In genomic region chr19:57297447-57297846, GRCm38 (mm10) we compare ENCODE assay signal across 28 mouse cellular contexts. TPM values are rescaled to one million over a fixed set of nuclear protein-coding genes. Genes with fewer than 3 reads are reported as not detected.
DNase-seq lines count a peak whose midpoint lies in the region; ATAC-seq and TF ChIP-seq lines count a peak whose summit lies in the region.
"Had no signal": no experiment of that assay in that cellular context is flagged by ENCODE, and none has a peak within 500 bp of the region (broad histone marks: within the 10 kb centered on the region; RNA-seq: fewer than 3 reads in every experiment).

No protein-coding gene starts in this region.

- peaks cover 54% of the 10 kb centered on the region for H3K4me1 ChIP-seq in brown adipose tissue, adult 24 weeks (ENCODE audit: control insufficient read depth, insufficient read depth, insufficient read length, low read length)
- H3K4me1 ChIP-seq: embryonic facial prominence, embryonic 13.5 days; hindbrain, embryonic 10.5 days had no signal

- H3K27ac ChIP-seq in gastrocnemius, adult 2 months, result peak overlapping the region; percentile 83
- H3K27ac ChIP-seq in left cerebral cortex, adult 2 months, result peak overlapping the region; percentile 40
- peak overlapping the region; percentile 8; the same call in 1 of the 2 replicates for H3K27ac ChIP-seq in brown adipose tissue, adult 24 weeks (replicated peaks; ENCODE audit: low read depth, low read length)
- H3K27ac ChIP-seq: embryonic facial prominence, embryonic 10.5 days; embryonic facial prominence, embryonic 13.5 days; forebrain, embryonic 10.5 days; forebrain, embryonic 13.5 days; heart, embryonic 15.5 days; hindbrain, embryonic 10.5 days; hindbrain, embryonic 13.5 days had no signal

- no peak for TF ChIP-seq CTCF in gastrocnemius, adult 2 months (IDR thresholded peaks at IDR 0.05)
- TF ChIP-seq CTCF in left cerebral cortex, adult 2 months (IDR thresholded peaks at IDR 0.05), result no peak

- no peak for ATAC-seq in inflammation-experienced regulatory T-cells, adult 6 months
- ATAC-seq: forebrain, embryonic 13.5 days; forebrain, embryonic 16.5 days; hindbrain, embryonic 16.5 days; Patski had no signal

- DNase-seq in gastrocnemius, adult 2 months, result peak; percentile 49
- DNase-seq in gastrocnemius, postnatal 4 days (ENCODE audit: low spot score in 2 of 2), result no peak
- peak in 1 of 2 experiments; percentile 32 for DNase-seq in left cerebral cortex, adult 2 months (ENCODE audit: extremely low spot score in 1 of 2, low spot score in 2 of 2)
- no peak for DNase-seq in left cerebral cortex, adult 11 months (ENCODE audit: low spot score)
- DNase-seq in NIH3T3 (ENCODE audit: low read depth), result peak; percentile 90
- DNase-seq in thymus, postnatal 10 days (ENCODE audit: low spot score in 2 of 2), result no peak
- DNase-seq: adrenal gland, postnatal 10 days; cerebellum, adult 9-11 months; cerebellum, postnatal 25 days; embryo, embryonic 11 days; gastrocnemius, postnatal 14 days; heart, postnatal 10 days; heart, postnatal 36 days; kidney, adult 18-20 months had no signal

- no peak overlapping the region for H3K4me3 ChIP-seq in gastrocnemius, adult 2 months
- H3K4me3 ChIP-seq in left cerebral cortex, adult 2 months, result no peak overlapping the region
- H3K4me3 ChIP-seq in brown adipose tissue, adult 24 weeks (ENCODE audit: insufficient read depth, low read depth, low read length), result no peak overlapping the region
- H3K4me3 ChIP-seq: embryonic facial prominence, embryonic 10.5 days; embryonic facial prominence, embryonic 13.5 days; erythroblast, embryonic 14.5 days; forebrain, embryonic 10.5 days; forebrain, embryonic 13.5 days; heart, embryonic 12.5 days; heart, embryonic 15.5 days; hindbrain, embryonic 10.5 days; hindbrain, embryonic 13.5 days had no signal

- intact Hi-C loops in gastrocnemius, adult 2 months (cut with DNase I), result no loop called here
- intact Hi-C loops in left cerebral cortex, adult 2 months (cut with DNase I), result no loop called here

RNA-seq across cellular contexts. Expression of gene Ablim1, which starts 17.3 kb away (rescaled TPM):
- total RNA-seq in gastrocnemius, adult 2 months (2021), result 10 to 100 TPM; 38.5 to 56.1 TPM
- 10 to 100 TPM; 56.8 to 65.5 TPM for total RNA-seq in gastrocnemius, postnatal 4 days (2021)
- 100 to 1,000 TPM; 118 to 124 TPM for total RNA-seq in left cerebral cortex, adult 2 months (2021)
- 52.5 and 54.2 TPM in 2 replicates for polyA plus RNA-seq in brown adipose tissue, adult 24 weeks (2012; ENCODE audit: insufficient read depth, insufficient read length, missing spikeins)
- polyA plus RNA-seq in inflammation-experienced regulatory T-cells, adult 6 months (2017; shearing (Covaris generic)), result 100 to 1,000 TPM; 240 to 284 (median 264) TPM

Comparison
In these comparisons a context has a peak if more than half of its experiments do, and no peak if none do; other contexts are left out.
1. DNase-seq: peak in gastrocnemius, adult 2 months (single experiment) and NIH3T3 (single experiment); none in gastrocnemius, postnatal 4 days (0 of 2), left cerebral cortex, adult 11 months (single experiment) and thymus, postnatal 10 days (0 of 2).
2. H3K27ac ChIP-seq: peak in every context shown above with its lines; median percentile 83 in gastrocnemius, adult 2 months; 40 in left cerebral cortex, adult 2 months; 8 in brown adipose tissue, adult 24 weeks.